Mouse (Mus musculus): Measurements from ENCODE around the gene Spi1.

The Spi1 gene

DNA sequence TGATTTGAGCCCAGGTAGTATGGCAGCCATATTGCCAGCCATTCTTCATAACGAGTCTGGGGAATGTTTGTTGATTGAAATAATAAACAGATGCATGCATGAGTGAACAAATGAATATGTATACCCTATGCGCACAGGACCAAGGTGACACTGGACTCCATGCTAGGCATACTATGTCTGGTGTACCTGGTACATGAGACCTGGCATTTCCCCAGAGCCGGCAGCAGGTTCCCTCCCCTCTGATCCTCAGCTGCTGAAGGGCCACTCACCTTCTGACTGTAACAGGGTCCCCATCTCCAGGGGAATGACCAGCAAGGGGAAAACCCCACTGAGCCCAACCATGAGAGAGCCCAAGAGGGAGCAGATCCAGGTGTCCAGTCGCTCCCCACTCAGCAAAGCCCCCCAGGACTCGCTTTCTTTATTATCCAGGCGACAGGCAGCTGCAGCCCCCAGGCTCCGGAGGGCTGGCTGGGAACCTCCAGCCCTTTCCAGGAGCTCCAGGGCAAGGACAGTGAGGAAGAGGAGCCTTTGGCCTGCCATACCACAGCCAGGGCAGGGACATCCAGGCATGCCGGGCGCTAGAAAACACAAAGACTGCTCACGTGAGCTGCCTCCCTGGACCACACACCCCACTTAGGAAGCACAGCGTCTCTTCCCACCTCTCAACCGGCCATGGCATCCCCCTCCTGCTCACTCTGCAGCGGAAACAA, 13.9 kb upstream of the Spi1 start:
- no peak for DNase-seq

DNA sequence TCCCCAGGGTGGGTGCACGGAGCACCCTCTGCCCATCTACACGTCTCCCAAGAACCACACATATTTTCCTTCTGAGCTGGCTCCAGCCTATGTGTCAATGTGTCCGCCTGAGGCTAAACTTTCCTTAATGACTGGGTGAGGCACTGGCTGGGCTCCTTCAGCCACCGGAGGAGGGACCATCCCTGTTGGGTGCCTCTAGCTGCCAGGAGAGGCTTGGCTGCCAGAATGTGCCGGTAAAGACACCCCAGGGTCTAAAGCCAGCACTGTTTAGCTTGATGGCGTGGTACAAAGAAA, 13.4 kb upstream of the Spi1 start:
- no peak for DNase-seq

DNA sequence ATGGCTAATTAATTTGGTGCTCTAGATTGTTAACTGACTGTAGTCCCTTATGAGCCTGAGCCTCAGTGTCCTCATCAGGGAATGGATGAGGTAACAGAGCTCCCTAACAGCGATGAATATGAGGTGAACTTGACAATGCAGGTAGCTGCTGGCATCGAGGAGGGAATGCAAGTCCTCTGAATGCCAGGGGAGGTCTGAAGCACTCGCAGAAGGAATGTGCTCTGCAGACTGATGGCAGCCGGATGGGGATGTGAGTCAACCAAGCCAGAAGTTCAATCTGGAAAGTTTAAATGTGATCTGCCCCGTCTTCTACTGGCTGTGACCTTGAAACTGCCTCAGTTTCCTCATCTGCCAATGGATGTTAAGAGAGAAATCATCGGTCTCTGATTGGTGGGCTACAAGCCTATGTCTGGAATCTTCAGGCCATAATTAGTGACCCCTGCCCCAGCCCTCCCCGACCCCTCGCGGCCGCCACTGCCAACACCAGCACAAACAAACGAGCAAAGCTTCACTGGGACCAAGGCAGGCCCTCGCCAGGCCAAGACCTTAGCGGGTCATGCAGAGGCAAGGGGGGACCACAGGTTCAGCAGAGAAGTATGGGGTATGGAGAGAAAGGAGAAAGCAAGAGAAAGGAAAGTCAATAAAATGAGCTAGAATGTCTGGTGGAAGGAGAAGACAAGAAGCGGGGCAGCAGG, 12.7 kb upstream of the Spi1 start:
- no peak for DNase-seq

DNA sequence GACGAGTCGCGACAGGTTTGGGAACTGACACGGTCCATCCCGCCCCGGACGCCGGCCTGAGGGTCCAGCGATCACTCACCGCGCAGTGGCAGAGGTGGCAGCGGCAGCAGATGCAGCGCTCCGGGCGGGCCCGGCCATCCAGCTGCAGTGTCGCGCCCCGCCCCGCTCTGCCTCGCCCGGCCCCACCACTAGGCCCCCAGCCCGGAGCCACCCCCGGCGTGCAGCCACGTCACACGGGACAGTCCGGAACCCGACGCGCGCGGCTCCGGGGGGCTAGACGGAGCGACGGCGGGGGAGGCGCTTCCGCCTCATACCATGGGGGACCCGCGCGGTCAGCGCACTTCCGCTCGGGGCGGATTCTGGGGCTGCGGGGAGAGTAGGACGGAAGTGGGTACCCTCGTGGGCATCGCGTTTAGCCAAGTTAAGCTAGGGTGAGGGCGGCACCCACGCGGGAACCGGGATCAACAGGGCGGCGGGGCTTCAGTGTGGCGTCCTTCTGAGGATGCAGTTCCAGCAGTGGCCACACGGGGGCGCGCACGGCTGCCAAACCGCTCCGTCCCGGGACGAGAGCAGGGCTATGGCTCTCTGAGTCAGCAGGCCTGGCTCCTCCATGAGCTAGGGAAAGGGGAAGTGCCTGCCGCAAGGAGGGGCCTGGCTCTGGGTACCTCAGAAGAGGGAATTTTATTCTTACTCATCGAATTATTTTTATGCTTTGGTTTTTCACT, 12.0 kb upstream of the Spi1 start, which contains the start of gene Slc39a13:
Slc39a13 (minus strand) TSS at position 342 of the 725 bp plus-strand sequence.
- DNase-seq = peak; percentile 97

DNA sequence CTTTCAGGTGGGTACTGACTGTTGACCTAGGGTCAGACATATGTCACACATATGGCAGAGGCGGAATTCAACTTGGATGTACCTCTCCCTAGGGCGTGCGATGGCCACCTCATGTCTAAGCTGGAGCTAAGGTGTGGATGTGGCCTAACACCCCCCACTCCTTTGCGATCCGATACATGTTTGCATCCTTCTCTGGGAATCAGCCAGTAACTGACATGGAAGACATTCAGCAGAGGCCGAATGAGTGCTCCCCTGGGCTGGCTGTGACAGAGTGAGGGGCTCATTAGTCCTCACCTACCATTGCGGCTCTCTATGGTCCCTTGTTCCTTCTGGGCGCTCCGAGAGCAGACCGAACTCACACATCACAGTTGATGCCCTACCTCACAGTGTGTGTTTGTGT, 11.1 kb upstream of the Spi1 start:
- no peak for DNase-seq

DNA sequence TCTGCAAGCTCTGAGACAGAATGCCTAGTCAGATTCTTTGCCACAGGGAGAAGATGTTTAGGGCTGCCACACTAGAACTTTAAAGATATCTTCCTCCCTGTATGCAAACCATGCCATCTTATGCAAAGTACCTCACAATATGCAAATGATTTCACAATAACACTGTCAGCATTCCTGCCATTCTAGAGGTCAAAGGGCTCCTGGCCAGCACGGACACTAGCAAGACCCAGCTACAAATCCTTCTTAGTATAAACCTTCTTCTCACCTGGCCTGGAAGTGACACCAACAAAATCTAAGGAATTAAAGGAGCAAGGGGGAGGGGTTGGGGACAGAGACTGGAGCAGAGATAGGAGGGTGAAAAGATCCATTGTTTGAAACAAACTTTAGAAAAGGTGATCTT, 10.1 kb upstream of the Spi1 start:
- no peak for DNase-seq

DNA sequence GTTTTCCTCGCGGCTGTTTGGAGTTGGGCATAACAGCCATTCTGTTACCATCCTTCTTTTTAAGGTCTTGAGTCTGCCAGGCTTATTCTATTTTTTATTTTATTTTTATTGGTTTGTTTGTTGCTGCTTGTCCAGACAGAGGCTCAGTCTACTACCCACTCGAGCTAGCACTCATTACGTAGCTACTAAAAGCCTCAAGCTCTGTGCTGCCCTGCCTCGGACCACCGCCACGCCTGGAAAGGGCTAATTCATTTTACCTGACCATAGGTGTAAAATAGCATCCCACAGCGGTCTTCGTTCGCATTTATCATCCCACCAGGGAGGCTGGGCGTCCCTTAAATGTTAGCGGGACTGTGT, 4.3 kb upstream of the Spi1 start:
- no peak for DNase-seq

DNA sequence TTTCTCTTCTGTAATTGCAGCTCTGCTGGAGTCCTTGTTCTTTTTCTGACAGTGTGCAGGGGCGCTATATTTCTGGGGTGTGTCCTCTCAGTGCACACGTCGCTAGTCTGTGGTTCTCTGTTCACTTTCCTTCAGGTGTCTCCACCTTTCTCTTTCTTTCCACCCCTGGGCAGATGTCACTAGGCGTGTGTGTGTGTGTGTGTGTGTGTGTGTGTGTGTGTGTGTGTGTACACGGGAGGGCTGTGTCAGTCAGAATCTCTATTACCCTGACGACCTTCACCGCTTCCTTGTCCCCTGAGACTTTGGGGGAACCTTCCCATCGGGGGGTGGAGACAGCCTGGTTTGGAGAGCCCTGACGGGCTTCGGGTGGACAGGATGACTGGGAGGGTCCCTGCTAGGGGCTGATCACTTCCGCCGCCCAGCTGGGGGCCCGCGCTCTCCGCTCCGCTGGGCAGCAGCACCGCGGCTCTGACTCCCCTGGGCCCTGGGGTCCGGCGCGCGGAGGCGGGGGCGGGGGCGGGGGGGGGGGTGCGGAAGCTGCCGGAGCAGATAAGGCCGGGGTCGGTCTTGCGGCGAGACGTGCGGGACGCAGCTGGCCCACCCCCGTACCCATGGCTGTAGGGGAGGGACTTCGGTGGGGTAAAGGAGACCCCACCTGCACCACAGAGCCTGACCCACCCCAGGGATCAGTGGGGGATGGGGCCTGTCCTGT, 3.7 kb upstream of the Spi1 start:
- peak; percentile 52 to 54 for DNase-seq

DNA sequence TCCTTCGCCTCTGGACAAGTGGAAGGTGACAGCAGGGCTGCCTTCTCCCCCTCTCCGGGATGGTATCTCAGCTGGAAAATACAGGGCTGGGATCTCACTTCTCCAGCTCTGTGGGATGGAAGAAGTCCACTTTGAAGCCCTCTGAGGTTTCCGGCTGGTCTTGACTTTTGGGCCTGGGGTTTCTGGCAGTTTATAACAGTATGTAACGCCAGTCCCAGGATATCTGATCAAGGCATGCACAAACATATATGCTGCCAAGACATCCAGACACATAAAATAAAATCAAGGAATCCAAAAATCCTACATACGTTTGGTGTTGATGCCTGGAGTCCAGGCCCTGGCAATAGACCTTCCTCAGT, 3.2 kb upstream of the Spi1 start:
- DNase-seq = peak in 1 of 2 experiments; percentile 21

DNA sequence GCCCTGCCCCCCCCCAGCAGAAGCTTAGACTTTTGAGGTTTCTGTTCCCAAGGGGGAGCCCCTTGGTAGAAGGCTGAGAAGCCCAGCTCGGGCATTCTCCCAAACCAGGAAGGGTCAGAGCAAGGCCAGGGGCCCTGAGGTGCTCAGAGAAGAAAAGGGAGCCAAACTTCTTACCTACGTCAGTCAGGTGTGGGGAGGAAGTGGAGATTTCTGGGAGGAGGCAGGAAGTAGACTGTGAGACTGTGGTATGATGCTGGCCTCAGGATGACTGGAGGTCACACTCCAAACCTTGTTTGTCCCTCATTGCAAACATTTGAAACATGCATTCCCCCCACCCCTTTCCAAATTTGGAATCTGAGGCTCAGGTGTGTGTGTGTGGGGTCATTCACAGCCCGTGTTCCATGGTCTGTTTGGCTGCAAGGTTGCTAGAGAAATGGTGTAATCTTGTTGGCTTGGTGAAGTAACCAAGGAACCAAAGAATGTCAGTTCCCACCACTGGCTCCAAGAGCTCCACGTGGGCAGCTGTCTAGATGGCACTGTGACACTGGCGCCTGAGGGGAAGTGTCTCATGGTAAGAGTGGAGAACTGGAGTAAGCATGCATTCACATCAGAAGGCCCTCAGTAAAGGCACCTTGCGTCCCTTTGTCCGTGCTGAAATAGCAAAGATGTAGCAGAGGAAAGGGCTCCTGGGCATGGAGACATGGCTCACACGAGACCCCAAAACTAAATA, 1.2 kb upstream of the Spi1 start:
- peak; percentile 31 to 46 for DNase-seq

DNA sequence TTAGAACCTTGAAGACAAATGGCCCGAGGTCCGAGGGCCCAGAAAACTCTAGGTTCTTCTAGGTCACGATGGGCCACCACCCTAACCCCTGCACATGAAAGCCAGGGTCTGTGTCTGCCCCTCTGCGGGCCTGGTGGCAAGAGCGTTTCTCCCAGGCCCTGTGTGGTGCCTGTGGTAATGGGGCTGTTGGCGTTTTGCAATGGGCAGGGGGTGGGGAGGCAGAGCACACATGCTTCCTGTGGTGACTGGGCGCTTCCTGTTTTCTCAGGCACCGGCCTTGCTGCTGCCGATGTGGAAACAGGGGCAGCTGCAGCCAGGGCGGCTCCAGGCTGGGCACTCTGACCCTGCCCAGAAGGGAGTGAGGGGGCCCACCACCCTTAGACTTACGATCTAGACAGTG, 654 bp downstream of the Spi1 start:
- peak; percentile 79 to 82 for DNase-seq

DNA sequence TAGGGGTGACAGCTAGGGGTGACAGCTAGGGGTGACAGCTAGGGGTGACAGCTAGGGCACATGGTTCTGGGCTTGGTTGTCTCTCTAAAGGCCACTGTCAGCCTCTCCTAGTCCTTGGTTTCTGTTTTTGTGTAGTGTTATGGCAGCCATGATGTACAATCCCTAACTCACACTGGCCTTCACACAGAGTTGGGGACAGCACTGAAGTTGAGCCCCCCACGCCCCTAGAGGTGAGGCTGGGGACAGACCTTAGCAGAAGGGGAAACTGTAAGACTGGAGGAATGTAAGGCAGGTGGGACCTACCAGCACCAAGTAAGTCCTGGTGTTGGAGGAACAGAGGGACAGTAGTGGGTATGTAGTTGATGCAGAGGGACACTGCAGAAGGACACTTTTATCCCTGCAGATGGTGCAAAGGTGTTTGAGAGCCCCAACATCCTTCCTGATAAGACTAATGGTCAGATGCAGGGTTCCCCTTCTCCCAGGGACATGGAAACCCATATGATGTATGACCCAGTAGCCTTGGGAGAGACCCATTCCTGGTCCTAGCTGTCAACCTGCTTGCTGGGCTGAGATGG, 1.3 kb downstream of the Spi1 start:
- peak in 1 of 2 experiments; percentile 51 for DNase-seq

DNA sequence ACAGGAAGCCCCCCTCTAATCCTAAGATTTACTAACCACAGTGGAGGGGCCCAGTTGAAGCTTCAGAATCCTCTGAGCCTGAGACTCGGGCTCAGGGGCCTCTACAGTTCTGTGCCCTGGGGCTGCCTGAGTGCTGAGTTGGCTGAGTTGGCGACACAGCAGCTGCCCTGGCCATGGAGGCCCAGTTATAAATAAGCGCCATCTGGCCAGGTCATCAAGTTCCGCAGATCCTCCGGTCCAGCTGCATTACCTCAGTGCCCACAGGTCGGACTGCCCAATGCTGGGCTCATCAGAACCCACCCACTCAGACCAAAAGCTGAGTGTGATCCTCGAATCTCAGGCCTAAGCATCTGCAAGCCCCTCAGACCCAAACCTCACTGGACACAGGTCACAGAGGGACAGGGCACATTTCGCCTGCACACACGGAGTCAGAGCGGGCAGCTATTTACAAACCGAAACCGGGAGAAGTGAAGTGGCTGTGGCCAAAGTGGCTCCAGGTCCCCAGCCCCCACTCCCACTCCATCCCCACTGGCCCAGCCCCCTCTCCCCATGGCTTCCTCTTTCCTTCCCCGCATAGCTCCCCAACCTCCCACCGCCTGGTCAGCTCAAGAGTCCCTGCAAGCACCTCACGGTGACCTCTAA, 2.1 kb downstream of the Spi1 start:
- DNase-seq = no peak

DNA sequence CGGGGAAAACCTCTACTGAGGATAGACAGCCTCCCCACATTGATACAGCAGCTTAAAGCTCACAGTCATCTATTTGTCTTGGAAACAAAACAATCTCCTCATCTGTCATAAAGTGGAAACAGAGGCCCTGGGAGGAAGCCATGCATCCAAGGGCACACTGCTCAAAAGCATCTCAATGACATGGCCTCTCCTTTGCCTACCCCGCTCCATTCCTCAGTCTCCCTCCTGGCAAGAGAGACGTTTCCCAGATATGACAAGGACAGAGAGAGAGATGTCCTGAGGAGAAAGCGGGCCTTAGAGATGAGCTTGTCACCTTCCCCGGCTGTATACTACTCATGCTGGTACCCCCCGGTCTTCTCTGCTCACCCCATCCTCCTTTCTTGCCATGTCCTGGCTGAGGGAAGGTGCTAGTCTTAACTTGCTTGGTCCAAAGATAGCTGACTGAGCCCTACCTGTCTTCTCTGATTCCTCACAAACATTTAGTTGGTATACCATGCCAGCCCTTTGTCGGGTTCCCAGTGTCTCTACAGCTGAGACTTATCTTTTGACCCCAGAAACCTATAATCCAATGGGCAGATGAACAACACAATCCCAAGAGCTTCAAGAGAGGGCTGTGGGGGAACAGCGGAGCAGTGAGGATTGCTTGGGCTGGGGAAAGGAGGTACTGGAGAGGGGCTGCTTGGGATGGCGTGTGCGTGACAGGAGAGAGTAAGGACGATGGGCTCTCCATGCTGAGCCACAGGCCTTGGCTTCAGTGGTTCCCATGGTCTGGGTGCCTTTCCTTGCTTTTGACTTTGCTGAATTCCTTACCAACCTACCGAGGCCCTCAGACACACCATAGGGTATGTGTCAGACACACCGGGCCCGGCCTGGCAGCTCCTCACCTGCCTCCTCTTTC, 3.6 kb downstream of the Spi1 start:
- no peak for DNase-seq

DNA sequence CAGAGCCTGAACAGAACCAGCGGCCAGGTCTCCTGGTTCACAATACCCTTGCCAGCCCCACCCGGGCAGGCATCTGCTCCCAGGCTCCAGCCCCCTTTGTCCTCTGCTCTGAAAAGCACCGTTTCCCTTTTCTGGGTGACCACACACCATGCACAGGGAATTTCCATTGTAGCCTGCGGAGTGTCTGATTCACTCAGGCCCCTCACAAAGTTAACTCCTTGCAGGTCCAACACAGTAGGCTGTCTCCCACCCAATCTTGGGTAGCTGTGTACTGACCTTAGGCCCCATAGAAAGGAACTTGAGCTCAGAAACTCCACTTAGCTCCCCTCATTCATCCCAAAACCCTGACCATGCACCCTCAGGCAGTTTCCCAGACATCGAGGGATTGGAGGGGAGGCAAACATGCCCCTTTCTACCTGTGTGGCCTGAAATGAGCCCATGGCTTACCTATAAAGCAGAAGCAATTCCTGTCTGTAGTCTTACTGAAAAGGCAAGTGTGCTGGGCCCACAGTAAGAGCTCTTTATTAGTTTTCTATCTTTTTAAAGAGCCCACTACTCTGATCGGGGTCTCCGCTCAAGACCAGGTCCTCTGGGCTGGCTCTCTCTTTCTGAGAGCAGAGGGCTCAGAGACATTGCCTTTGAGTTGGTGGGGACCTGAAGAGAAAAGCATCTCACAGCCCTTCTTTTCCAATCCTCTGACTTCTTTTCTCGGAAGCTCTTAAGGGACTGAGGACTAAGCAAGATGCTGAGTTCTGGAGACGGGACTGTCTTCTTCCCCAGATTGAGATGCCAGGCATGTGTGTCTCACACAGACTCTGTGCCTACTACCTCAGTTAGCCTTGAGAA, 4.4 kb downstream of the Spi1 start:
- no peak for DNase-seq

DNA sequence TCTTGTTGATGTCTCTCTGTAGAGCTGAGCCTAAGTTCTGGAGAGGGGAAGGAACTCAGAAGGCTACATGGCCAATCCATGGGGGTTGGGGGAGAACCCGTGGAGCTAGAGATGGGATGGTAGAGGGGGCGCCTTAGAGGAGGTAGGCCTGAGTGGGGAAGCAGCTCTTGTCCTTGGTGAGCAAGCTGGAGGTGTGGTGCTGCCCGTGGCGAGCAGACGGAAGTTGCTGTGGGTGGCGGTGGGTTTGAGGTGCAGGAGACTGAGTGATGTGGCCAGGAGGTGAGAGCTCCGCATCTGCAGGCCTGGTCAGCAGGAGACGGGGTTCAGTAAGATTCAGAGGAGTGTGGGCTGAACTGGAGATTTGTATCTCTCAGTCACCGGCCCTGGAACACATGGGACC, 5.3 kb downstream of the Spi1 start:
- peak in 1 of 2 experiments; percentile 28 for DNase-seq

DNA sequence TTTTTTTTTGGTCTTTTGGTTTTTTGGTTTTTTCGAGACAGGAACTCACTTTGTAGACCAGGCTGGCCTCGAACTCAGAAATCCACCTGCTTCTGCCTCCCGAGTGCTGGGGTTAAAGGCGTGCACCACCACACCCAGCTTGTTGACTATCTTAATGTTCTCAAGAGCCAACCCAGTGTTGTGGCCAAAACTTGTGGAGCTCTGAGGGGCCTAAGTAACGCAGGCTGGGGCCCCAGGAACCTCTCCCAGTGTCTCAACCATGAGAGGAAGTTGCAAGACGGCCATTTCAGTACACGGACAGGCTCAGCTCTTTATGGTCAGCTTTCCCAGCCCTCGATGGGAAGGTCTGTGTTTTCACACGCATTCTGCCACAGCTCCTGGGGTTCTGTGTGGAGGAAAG, 6.8 kb downstream of the Spi1 start:
- no peak for DNase-seq

DNA sequence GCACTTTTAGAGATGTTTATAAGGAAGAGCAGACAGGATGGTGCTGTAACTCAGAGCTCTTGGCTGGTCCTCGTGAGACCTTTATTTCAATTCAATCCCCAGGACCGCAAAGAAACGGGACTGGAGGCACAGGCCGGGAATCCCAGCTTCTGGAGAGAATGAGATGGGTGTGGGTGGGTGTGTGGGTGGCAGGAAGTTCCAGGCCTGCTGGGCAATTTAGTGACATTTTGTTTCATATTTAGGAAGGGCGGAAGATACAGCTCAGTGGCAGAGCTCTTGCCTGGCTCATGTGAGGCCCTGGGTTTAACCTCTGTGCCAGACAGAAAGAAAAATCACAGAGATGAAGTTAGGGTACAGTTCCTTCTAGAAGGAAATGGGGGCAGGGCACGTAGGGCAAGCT, 8.0 kb downstream of the Spi1 start:
- DNase-seq = no peak

DNA sequence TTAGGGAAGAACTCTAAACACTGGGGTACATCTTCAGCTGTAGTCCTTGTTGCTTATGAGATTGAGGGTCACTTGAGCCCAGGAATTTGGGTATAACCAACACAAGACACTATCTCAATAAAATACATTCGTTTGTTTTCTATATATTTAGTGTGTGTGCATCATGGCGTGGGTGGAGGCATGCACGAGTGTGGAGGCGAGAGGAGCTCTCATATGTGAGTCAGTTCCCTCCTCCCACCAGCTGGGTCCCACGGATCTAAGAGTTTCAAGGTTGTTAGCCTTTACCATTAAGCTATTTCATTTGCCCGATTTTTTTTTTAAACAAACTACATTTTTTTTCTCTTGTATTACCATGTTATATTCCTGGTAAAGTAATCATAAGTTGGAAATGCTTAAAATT, 8.6 kb downstream of the Spi1 start:
- no peak for DNase-seq

DNA sequence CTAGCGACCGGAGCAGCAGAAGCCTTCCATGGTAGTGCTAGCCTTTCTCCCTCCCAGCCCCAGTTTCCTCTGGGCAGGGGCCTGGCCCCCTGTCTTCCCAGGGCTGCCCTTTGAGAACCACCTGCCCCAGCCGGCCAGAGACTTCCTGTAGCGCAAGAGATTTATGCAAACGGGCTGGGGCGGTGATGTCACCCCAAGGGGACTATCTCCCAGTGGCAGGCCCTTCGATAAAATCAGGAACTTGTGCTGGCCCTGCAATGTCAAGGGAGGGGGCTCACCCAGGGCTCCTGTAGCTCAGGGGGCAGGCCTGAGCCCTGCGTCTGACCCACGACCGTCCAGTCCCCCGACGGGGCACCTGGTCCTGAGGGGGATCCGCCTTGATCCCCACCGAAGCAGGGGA, 14.3 kb downstream of the Spi1 start:
- DNase-seq = peak; percentile 83 to 85

Data from B cell, adult 2 months (primary cell).